11 mouse cellular contexts compared by ENCODE assay signal in genomic region chr1:178820556-178821435, GRCm38 (mm10).
DNase-seq lines count a peak whose midpoint lies in the region; ATAC-seq lines count a peak whose summit lies in the region.
"Had no signal": no experiment of that assay in that cellular context is flagged by ENCODE, and none has a peak within 500 bp of the region (broad histone marks: within the 10 kb centered on the region; RNA-seq: fewer than 3 reads in every experiment).

No protein-coding gene starts in this region.

- 0 out of 2 replicates have a peak, but pooled peaks have one; percentile 33 for ATAC-seq in midbrain, embryonic 11.5 days (ENCODE audit: low FRiP score)
- peak; percentile 93 for ATAC-seq in forebrain, embryonic 16.5 days
- ATAC-seq in limb, embryonic 11.5 days (ENCODE audit: insufficient number of reproducible peaks, low FRiP score, low TSS enrichment, low read depth): peak; percentile 87
- ATAC-seq in neural tube, embryonic 15.5 days (ENCODE audit: low FRiP score): peak; percentile 81
- ATAC-seq in megakaryocyte-erythroid progenitor cell, adult 5-6 weeks (replicated peaks; ENCODE audit: low FRiP score, low TSS enrichment, poor library complexity, severe bottlenecking): no peak
- ATAC-seq: lung, postnatal 0 days had no signal

- no peaks in the 10 kb centered on the region for H3K36me3 ChIP-seq in midbrain, embryonic 11.5 days (ENCODE audit: control insufficient read depth, insufficient read depth, low read length)
- H3K36me3 ChIP-seq in midbrain, embryonic 10.5 days: no peaks in the 10 kb centered on the region
- H3K36me3 ChIP-seq in forebrain, embryonic 16.5 days (ENCODE audit: control insufficient read depth, insufficient read depth): no peaks in the 10 kb centered on the region
- no peaks in the 10 kb centered on the region for H3K36me3 ChIP-seq in limb, embryonic 11.5 days (ENCODE audit: control insufficient read depth, insufficient read depth, low read length)
- no peaks in the 10 kb centered on the region for H3K36me3 ChIP-seq in neural tube, embryonic 15.5 days
- H3K36me3 ChIP-seq: embryonic facial prominence, embryonic 15.5 days had no signal

- no peaks in the 10 kb centered on the region for H3K9me3 ChIP-seq in midbrain, embryonic 11.5 days (ENCODE audit: control insufficient read depth, low read length)
- no peaks in the 10 kb centered on the region for H3K9me3 ChIP-seq in midbrain, embryonic 10.5 days (replicated peaks)
- no peaks in the 10 kb centered on the region for H3K9me3 ChIP-seq in forebrain, embryonic 16.5 days (ENCODE audit: control insufficient read depth, low read length)
- no peaks in the 10 kb centered on the region for H3K9me3 ChIP-seq in limb, embryonic 11.5 days (ENCODE audit: control insufficient read depth, low read length)
- H3K9me3 ChIP-seq in neural tube, embryonic 15.5 days (replicated peaks): no peaks in the 10 kb centered on the region
- H3K9me3 ChIP-seq: embryonic facial prominence, embryonic 15.5 days had no signal

- H3K27me3 ChIP-seq in midbrain, embryonic 11.5 days (ENCODE audit: control insufficient read depth, insufficient read depth, low read length): no peaks in the 10 kb centered on the region
- peaks cover 21% of the 10 kb centered on the region for H3K27me3 ChIP-seq in midbrain, embryonic 10.5 days (ENCODE audit: low read depth, poor library complexity, severe bottlenecking)
- no peaks in the 10 kb centered on the region for H3K27me3 ChIP-seq in forebrain, embryonic 16.5 days (replicated peaks; ENCODE audit: control insufficient read depth, insufficient read depth, low read length)
- no peaks in the 10 kb centered on the region for H3K27me3 ChIP-seq in limb, embryonic 11.5 days (ENCODE audit: control insufficient read depth, insufficient read depth, low read length)
- H3K27me3 ChIP-seq in neural tube, embryonic 15.5 days (replicated peaks): peaks cover 3% of the 10 kb centered on the region
- H3K27me3 ChIP-seq: embryonic facial prominence, embryonic 15.5 days had no signal

- no peak overlapping the region for H3K9ac ChIP-seq in midbrain, embryonic 11.5 days (ENCODE audit: low read length)
- H3K9ac ChIP-seq in forebrain, embryonic 16.5 days (replicated peaks; ENCODE audit: low read depth, low read length): no peak overlapping the region
- H3K9ac ChIP-seq in limb, embryonic 11.5 days (ENCODE audit: low read length): no peak overlapping the region
- no peak overlapping the region for H3K9ac ChIP-seq in neural tube, embryonic 15.5 days (replicated peaks)
- H3K9ac ChIP-seq: embryonic facial prominence, embryonic 15.5 days had no signal

- H3K4me3 ChIP-seq in midbrain, embryonic 11.5 days (ENCODE audit: low read depth, low read length): no peak overlapping the region
- no peak overlapping the region for H3K4me3 ChIP-seq in midbrain, embryonic 10.5 days
- H3K4me3 ChIP-seq in forebrain, embryonic 16.5 days (replicated peaks; ENCODE audit: low read length): no peak overlapping the region
- no peak overlapping the region for H3K4me3 ChIP-seq in limb, embryonic 11.5 days (ENCODE audit: low read depth, low read length)
- no peak overlapping the region for H3K4me3 ChIP-seq in neural tube, embryonic 15.5 days (replicated peaks)
- H3K4me3 ChIP-seq: embryonic facial prominence, embryonic 15.5 days; left cerebral cortex, adult 2 months had no signal

- no peaks in the 10 kb centered on the region for H3K4me1 ChIP-seq in midbrain, embryonic 11.5 days (ENCODE audit: control insufficient read depth, insufficient read depth, low read length)
- peaks cover 7% of the 10 kb centered on the region for H3K4me1 ChIP-seq in midbrain, embryonic 10.5 days
- peaks cover 6% of the 10 kb centered on the region for H3K4me1 ChIP-seq in forebrain, embryonic 16.5 days (replicated peaks; ENCODE audit: control insufficient read depth, insufficient read depth, low read length)
- peaks cover 14% of the 10 kb centered on the region; the same call in 1 of the 2 replicates for H3K4me1 ChIP-seq in limb, embryonic 11.5 days (ENCODE audit: control insufficient read depth, insufficient read depth, low read length)
- H3K4me1 ChIP-seq in neural tube, embryonic 15.5 days: peaks cover 17% of the 10 kb centered on the region
- H3K4me1 ChIP-seq: embryonic facial prominence, embryonic 15.5 days had no signal

- H3K4me2 ChIP-seq in midbrain, embryonic 11.5 days: no peak overlapping the region
- no peak overlapping the region for H3K4me2 ChIP-seq in forebrain, embryonic 16.5 days (ENCODE audit: low read length)
- H3K4me2 ChIP-seq in limb, embryonic 11.5 days (ENCODE audit: low read depth, severe bottlenecking): no peak overlapping the region
- H3K4me2 ChIP-seq in neural tube, embryonic 15.5 days: 0 out of 2 replicates have a peak overlapping the region, but pooled peaks have one; percentile 7
- H3K4me2 ChIP-seq: embryonic facial prominence, embryonic 15.5 days had no signal

- no peak overlapping the region for H3K27ac ChIP-seq in midbrain, embryonic 11.5 days (ENCODE audit: low read depth, low read length)
- no peak overlapping the region for H3K27ac ChIP-seq in midbrain, embryonic 10.5 days (replicated peaks)
- H3K27ac ChIP-seq in forebrain, embryonic 16.5 days (ENCODE audit: low read length): no peak overlapping the region
- peak overlapping the region; percentile 68 for H3K27ac ChIP-seq in limb, embryonic 11.5 days (replicated peaks; ENCODE audit: low read depth, low read length)
- H3K27ac ChIP-seq in neural tube, embryonic 15.5 days (replicated peaks): no peak overlapping the region
- H3K27ac ChIP-seq: embryonic facial prominence, embryonic 15.5 days; left cerebral cortex, adult 2 months had no signal

- WGBS in midbrain, embryonic 11.5 days: 85% methylated on average over 14 of the region's 14 CpGs
- WGBS in midbrain, embryonic 10.5 days: 87% methylated on average over 14 of the region's 14 CpGs
- 23% methylated on average over 14 of the region's 14 CpGs for WGBS in forebrain, embryonic 16.5 days
- WGBS in limb, embryonic 11.5 days: 46% methylated on average over 14 of the region's 14 CpGs
- 32% methylated on average over 14 of the region's 14 CpGs for WGBS in neural tube, embryonic 15.5 days

- DNase-seq in midbrain, embryonic 11.5 days (ENCODE audit: low spot score, missing footprints): peak; percentile 72
- DNase-seq in midbrain, embryonic 10.5 days (ENCODE audit: low spot score): no peak
- peak; percentile 77 for DNase-seq in limb, embryonic 11.5 days (ENCODE audit: low spot score)
- no peak for DNase-seq in spleen, postnatal 10 days (ENCODE audit: low spot score in 2 of 2)
- DNase-seq: thymus, postnatal 36 days had no signal

Comparison
In these comparisons a context has a peak if more than half of its experiments do, and no peak if none do; other contexts are left out.
1. DNase-seq: peak in midbrain, embryonic 11.5 days (single experiment) and limb, embryonic 11.5 days (single experiment); none in midbrain, embryonic 10.5 days (single experiment) and spleen, postnatal 10 days (0 of 2).